Mouse (Mus musculus): Measurements from ENCODE around the gene Kif26b. TPM values are rescaled to one million over a fixed set of nuclear protein-coding genes. Genes with fewer than 3 reads are reported as not detected.

Gene Kif26b
- polyA plus RNA-seq, 1 experiment = 0.28 TPM

- Histone ChIP-seq H3K4me3 (ENCODE audit: low read depth, low read length) (no peak overlapping the region), H3K27ac (ENCODE audit: insufficient read depth, low read depth, low read length) (no peak overlapping the region), H3K4me1 (ENCODE audit: control insufficient read depth, insufficient read depth, insufficient read length, low read length) (no peaks in the 10 kb centered on the region), H3K27me3 (ENCODE audit: control insufficient read depth, insufficient read depth, low read length) (no peaks in the 10 kb centered on the region), H3K36me3 (ENCODE audit: control insufficient read depth, insufficient read depth, low read length) (no peaks in the 10 kb centered on the region)
- no peak for TF ChIP-seq CTCF (IDR thresholded peaks at IDR 0.05; ENCODE audit: extremely low read depth, insufficient read length, insufficient replicate concordance, low read depth, low read length)
- no peak for TF ChIP-seq POLR2A (IDR thresholded peaks at IDR 0.05; ENCODE audit: low read depth, low read length)
- 79% methylated on average over 1 of the region's 1 CpGs for whole genome bisulfite sequencing
Measured at GRCm38 (mm10) chr1:178836998-178837397, 308.1 kb downstream of the Kif26b start.

DNA sequence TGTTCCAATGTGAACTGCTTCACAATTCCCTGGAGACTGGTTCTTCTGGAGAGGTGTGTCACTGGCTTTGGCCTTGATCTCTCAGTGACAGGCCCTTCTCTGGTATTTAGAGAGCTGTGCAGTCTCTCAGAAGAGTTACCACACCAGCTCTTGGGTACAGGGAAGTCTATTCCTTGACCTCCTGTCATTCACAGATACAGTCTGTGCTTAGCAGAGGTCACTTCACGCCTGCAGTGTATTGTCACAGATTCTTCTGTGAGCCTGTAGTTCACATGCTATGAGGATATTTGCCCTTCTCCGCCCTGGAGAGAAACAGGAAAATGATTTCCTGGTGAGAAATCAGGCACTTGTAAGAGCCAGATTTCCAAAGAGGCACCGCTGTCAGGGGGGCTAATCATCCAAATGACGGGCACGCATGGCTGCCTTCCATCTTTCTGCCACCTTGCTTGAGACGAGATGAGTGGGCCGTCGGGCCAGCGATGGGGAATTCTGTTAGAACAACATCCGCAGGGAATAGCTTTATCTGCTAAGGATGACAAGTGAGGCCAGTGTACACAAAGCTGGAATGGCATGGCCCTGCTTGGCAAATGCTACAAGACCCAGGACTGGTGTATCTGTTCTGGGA is 309.9 kb downstream of the Kif26b start:
- Histone ChIP-seq H3K4me3 (ENCODE audit: low read depth, low read length) (no peak overlapping the region), H3K27ac (ENCODE audit: insufficient read depth, low read depth, low read length) (no peak overlapping the region), H3K4me1 (ENCODE audit: control insufficient read depth, insufficient read depth, insufficient read length, low read length) (no peaks in the 10 kb centered on the region), H3K36me3 (ENCODE audit: control insufficient read depth, insufficient read depth, low read length) (no peaks in the 10 kb centered on the region), H3K27me3 (ENCODE audit: control insufficient read depth, insufficient read depth, low read length) (no peaks in the 10 kb centered on the region)
- no peak for TF ChIP-seq POLR2A (IDR thresholded peaks at IDR 0.05; ENCODE audit: low read depth, low read length)
- TF ChIP-seq CTCF (IDR thresholded peaks at IDR 0.05; ENCODE audit: extremely low read depth, insufficient read length, insufficient replicate concordance, low read depth, low read length) = no peak
- 70% methylated on average over 10 of the region's 10 CpGs for WGBS

GRCm38 (mm10) chr1:178840311-178840710 is 311.4 kb downstream of the Kif26b start:
- no peak overlapping the region for H3K4me3 ChIP-seq (ENCODE audit: low read depth, low read length)
- H3K4me1 ChIP-seq (ENCODE audit: control insufficient read depth, insufficient read depth, insufficient read length, low read length) = no peaks in the 10 kb centered on the region
- TF ChIP-seq CTCF (IDR thresholded peaks at IDR 0.05; ENCODE audit: extremely low read depth, insufficient read length, insufficient replicate concordance, low read depth, low read length) (no peak), POLR2A (IDR thresholded peaks at IDR 0.05; ENCODE audit: low read depth, low read length) (no peak)
- WGBS = 65% methylated on average over 7 of the region's 7 CpGs
- H3K36me3 ChIP-seq (ENCODE audit: control insufficient read depth, insufficient read depth, low read length) = no peaks in the 10 kb centered on the region
- no peak overlapping the region for H3K27ac ChIP-seq (ENCODE audit: insufficient read depth, low read depth, low read length)
- H3K27me3 ChIP-seq (ENCODE audit: control insufficient read depth, insufficient read depth, low read length) = no peaks in the 10 kb centered on the region

- no peaks in the 10 kb centered on the region for H3K4me1 ChIP-seq (ENCODE audit: control insufficient read depth, insufficient read depth, insufficient read length, low read length)
- 67% methylated on average over 6 of the region's 6 CpGs for WGBS
- TF ChIP-seq POLR2A (IDR thresholded peaks at IDR 0.05; ENCODE audit: low read depth, low read length) (no peak), CTCF (IDR thresholded peaks at IDR 0.05; ENCODE audit: extremely low read depth, insufficient read length, insufficient replicate concordance, low read depth, low read length) (no peak)
Measured at GRCm38 (mm10) chr1:178844839-178845238, 315.9 kb downstream of the Kif26b start.

GRCm38 (mm10) chr1:178847569-178847968 is 318.6 kb downstream of the Kif26b start:
- 72% methylated on average over 5 of the region's 5 CpGs for WGBS
- Histone ChIP-seq H3K27me3 (ENCODE audit: control insufficient read depth, insufficient read depth, low read length) (no peaks in the 10 kb centered on the region), H3K4me3 (ENCODE audit: low read depth, low read length) (no peak overlapping the region), H3K36me3 (ENCODE audit: control insufficient read depth, insufficient read depth, low read length) (no peaks in the 10 kb centered on the region), H3K4me1 (ENCODE audit: control insufficient read depth, insufficient read depth, insufficient read length, low read length) (no peaks in the 10 kb centered on the region), H3K27ac (ENCODE audit: insufficient read depth, low read depth, low read length) (no peak overlapping the region)
- no peak for TF ChIP-seq POLR2A (IDR thresholded peaks at IDR 0.05; ENCODE audit: low read depth, low read length)
- no peak for TF ChIP-seq CTCF (IDR thresholded peaks at IDR 0.05; ENCODE audit: extremely low read depth, insufficient read length, insufficient replicate concordance, low read depth, low read length)

More at GRCm38 (mm10) chr1:178844839-178845238, 315.9 kb downstream of the Kif26b start:
- Histone ChIP-seq H3K4me3 (ENCODE audit: low read depth, low read length) (no peak overlapping the region), H3K36me3 (ENCODE audit: control insufficient read depth, insufficient read depth, low read length) (no peaks in the 10 kb centered on the region), H3K27ac (ENCODE audit: insufficient read depth, low read depth, low read length) (no peak overlapping the region), H3K27me3 (ENCODE audit: control insufficient read depth, insufficient read depth, low read length) (no peaks in the 10 kb centered on the region)

DNA sequence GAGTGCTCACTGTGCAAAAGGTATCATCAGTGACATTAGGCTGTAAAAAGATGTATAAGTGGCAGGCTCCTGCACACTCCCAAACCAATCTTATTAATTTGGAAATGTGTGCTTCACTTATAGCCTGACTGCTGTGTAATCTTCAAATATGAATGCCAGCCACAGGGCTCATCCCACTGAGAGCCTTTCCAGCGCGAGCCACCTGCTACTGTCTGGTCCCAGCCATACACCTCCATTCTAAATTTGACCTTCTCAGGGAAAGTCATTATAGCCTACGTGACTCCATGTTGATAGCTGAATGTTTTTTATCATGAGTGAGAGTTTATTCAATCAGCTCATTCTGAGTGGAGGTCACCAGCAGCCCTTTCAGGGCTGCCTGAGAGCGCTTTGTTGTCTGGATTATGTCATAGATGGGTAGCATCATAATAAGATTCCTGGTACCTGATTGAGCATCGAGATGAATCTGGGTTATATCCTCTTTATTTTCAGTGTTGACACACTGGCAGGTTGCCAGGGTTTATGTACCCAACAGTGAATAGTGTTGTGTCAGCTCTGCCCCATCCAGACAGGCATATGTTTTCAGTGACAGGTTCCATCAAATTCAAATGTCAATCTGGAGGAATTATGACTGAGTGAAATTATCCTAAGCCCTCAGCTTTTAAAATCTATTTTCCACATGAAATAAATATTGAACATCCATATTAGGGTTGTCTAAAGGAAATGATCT is 319.6 kb downstream of the Kif26b start:
- WGBS = 78% methylated on average over 5 of the region's 5 CpGs
- Histone ChIP-seq H3K36me3 (ENCODE audit: control insufficient read depth, insufficient read depth, low read length) (no peaks in the 10 kb centered on the region), H3K4me3 (ENCODE audit: low read depth, low read length) (no peak overlapping the region), H3K4me1 (ENCODE audit: control insufficient read depth, insufficient read depth, insufficient read length, low read length) (no peaks in the 10 kb centered on the region), H3K27ac (ENCODE audit: insufficient read depth, low read depth, low read length) (no peak overlapping the region), H3K27me3 (ENCODE audit: control insufficient read depth, insufficient read depth, low read length) (no peaks in the 10 kb centered on the region)
- TF ChIP-seq CTCF (IDR thresholded peaks at IDR 0.05; ENCODE audit: extremely low read depth, insufficient read length, insufficient replicate concordance, low read depth, low read length) (no peak), POLR2A (IDR thresholded peaks at IDR 0.05; ENCODE audit: low read depth, low read length) (no peak)

- 62% methylated on average over 1 of the region's 1 CpGs for WGBS
- TF ChIP-seq POLR2A (IDR thresholded peaks at IDR 0.05; ENCODE audit: low read depth, low read length) (no peak), CTCF (IDR thresholded peaks at IDR 0.05; ENCODE audit: extremely low read depth, insufficient read length, insufficient replicate concordance, low read depth, low read length) (no peak)
- Histone ChIP-seq H3K27ac (ENCODE audit: insufficient read depth, low read depth, low read length) (no peak overlapping the region), H3K36me3 (ENCODE audit: control insufficient read depth, insufficient read depth, low read length) (no peaks in the 10 kb centered on the region), H3K27me3 (ENCODE audit: control insufficient read depth, insufficient read depth, low read length) (no peaks in the 10 kb centered on the region), H3K4me1 (ENCODE audit: control insufficient read depth, insufficient read depth, insufficient read length, low read length) (no peaks in the 10 kb centered on the region), H3K4me3 (ENCODE audit: low read depth, low read length) (no peak overlapping the region)
Measured at GRCm38 (mm10) chr1:178850569-178850968, 321.6 kb downstream of the Kif26b start.
